Mouse (Mus musculus) CD8-positive naive resting alpha-beta T cell, adult 2 months (primary cell): ENCODE measurements around the gene Ccr4.

Experiments used
- DNase-seq, 2 experiments: peaks; one replicate each; pipeline ENCODE4 v3.0.0; 2022; ENCODE audit warnings: low read depth in 2 of 2, low spot score in 2 of 2

Ccr4 gene

DNA sequence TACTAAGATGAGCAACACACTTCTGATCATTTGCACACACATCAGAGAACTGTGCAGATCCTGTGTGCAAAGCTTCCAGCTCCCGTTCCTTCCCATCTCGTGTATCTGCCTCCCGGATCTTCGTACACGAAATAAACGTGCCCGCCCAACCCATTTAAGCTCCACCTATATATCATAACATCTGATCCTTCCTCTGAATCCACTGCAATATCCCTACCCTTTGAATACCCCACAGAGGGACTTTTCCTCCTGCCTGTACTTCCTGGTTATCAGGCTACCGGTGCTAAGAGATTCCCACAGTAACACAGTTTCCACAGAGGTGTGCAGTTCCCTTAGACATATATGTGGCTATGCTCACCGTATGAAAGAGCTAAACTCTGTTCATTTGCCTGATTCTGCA is at the start of gene Ccr4:
Gene Ccr4 (minus strand): TSS at position 101 of the 400 bp plus-strand sequence.
- DNase-seq: no peak

DNA sequence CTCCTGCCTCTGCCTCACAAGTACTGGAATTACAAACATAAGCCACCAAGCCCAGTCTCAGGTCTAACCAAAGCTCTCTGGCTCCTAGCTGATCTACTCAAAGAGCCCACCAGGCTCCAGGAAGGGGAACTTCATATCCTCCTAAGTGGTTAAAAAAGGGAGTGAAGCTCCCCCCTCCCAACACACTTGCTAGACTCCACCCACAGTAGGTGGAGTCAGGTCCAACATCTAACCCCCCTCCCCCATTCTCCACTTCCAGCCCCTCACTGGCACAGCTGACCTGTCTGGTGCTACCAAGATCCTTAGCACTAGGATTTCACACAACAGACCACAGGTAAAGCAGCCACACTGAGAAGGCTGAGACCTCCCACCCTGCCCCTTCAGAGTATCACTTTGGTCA is 49.1 kb upstream of the Ccr4 start:
- no peak for DNase-seq

DNA sequence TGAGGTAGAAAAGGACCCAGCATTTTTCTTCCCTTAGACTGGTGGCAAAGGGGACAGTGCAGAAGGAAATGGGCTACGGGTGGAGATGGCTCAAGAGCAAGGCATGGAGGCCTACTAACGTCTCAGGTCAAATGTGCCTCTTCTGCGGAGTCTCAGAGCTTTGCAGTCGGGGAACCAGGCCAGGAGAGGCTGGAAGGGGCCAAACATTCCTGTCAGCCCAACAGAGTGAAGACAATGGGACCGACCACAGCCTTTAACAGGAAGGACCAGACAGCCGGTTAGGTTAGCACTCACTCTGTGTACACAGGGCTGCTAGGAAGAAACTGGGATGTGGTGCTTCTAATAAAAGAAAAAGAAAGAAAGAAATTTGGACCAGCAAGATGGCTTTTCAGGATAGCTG is 45.3 kb upstream of the Ccr4 start:
- no peak for DNase-seq

DNA sequence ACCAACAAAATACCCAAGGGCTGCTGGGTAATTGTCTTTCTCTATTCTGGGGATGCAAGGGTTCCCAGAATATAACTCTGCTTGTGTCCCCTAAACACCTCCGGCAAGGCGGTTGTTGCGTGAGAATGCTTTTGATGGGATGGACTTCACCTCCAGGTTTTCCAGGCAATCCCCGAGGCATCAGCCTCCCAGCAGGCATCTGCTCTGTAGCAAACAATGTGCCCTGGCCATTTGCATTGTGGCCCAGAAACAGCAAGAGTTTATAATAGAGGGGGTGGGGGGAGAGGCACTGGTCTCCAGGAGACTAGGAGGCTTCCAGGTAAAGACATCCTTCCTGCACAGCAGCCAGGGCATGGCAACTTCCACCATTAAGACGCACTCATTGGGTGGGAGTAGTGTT is 44.4 kb upstream of the Ccr4 start:
- no peak for DNase-seq

DNA sequence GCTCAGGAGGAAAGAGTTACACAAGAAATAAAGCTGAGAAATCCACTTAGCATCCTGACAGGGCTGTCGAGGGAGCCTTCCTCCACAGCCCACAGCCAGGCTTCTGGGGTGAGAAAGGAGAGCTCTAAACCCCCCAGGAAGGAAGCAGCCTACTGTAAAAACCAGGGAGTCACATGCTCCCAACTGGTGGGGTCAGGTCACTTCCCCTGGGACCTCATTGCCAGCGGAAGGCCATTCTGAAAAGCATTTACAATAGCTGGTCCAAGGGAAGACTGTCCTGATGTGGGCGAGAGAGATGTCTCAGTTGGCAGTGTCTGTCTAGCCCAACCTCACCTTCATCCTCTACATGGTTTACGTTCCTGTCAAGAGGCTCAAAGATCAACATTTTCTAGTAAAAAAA is 43.8 kb upstream of the Ccr4 start:
- DNase-seq: no peak

DNA sequence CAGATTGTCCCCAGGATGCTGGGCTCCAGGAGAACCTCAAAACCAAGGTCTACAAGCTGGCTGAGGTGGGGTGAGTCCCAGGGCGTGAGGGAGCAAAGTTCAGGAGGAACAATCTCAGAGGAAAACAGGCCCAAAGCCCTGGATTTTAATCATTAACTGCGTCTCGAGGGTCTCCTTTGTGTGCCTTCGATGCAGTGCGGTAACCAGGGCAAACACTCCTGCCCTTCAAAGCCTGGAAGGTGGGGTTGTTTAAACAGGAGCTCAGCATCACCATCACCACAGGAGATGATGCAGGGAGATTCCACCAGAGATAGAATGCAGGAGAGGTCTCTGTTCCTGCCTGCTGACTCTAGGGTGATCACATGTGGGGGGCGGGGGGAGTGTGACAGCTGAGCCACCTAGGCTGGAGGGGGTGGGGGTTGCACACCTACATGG is 42.9 kb upstream of the Ccr4 start:
- no peak for DNase-seq

DNA sequence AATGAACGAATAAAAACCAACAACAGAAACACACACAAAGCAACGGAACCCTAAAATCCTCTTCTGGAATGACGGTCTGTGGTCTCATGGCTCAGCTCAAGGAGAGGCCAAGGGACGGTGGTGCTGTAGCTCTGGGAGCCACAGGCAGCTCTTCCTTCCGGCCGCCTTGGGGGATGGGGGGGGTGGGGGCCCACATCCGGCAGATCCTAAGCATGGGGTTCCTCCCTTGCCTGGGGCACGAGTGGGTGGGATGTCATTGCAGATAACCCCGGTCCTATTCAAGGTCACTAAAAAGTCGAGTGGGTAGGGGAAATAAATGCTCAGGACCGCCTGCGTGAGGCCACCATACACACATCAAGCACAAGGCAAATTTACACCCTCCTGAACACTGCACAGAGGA is 42.0 kb upstream of the Ccr4 start:
- no peak for DNase-seq

DNA sequence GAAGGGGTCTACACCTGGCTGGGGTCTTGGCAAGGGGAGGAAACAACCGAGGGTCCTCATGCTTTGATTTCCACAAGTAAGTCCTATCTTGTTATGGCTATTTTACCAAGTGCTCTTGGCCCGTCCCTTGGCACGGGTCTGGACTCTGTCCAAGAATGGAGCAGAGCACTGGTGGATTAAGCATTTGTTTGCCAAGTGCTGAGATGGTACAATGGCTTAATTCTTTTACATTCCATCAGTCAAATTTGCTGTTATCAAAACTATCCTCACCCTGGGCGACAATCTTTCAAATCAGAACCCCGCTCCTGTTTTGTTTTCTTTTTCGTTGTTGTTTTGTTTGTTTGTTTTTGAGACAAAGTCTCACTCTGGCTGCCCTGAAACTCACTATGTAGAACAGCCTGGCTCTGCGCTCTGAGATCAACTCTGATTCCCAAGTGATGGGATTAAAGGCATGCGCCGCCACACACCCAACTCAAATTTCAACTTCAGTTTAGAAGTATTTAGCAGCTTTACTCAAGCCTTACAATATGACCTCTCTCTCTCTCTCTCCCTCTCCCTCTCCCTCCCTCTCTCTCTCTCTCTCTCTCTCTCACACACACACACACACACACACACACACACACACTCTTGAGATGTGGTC is 40.2 kb upstream of the Ccr4 start:
- DNase-seq: no peak

DNA sequence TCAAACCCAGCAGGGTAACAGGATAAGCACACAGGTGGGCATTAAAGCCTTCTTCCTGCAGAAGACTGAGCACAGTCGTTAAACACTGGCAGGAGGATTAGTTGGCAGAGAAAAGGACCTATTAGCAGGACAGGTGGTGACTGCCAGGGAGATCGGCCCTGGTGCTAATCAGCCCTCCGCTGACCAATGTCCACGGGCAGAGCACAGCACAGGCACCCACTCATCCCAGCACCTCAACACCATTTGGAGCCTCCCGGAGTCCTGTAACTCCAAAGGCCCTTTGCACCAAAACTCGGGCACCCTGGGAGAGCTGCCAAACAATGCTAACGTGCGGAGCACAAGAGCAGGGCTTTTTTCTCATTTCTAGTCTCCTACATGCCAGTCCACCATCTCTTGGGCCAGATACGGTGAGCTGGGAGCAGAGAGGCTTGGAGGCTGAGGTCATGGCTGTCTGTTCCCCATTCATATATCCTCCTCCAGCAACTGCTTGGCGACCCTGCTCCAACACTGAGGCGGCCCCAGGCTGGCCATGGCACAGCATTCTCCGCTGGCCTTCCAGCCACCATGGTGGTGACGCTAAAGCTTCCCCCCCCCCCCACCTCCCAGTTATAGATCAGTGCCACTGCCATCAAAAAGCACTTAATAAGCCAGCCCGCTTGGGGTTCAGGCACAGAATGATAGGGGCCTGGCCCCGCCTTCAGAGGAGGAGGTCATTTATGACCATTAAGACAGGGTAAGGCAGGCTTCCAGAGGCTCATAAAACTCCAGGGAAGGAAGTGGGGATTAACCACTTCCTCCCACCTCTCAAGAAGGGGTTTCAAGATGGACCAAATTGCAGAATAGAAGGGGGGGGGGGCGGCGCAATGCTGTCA is 39.4 kb upstream of the Ccr4 start:
- no peak for DNase-seq

DNA sequence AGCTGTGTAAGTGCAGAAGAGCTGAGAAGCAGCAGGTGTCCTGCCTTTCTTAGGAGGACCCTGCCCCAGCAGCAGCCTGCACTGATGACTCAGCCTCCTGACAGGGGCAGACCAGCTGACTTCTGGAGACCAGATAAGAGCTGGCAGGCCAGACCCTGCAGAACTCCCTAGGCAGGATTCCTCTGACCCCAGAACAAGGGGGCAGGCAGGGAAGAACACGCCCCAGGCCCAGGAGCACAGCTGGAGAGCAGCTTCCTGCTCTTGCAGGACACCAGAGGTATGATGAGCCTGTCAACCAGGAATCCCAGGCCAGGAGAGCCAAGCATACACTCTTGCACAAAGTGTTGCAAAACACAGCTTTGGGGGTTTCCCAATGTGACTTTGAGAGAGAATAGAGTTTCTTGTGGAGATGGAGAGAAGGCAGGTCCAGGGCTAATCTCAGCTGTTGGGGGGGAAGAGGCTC is 36.6 kb upstream of the Ccr4 start:
- DNase-seq: no peak

DNA sequence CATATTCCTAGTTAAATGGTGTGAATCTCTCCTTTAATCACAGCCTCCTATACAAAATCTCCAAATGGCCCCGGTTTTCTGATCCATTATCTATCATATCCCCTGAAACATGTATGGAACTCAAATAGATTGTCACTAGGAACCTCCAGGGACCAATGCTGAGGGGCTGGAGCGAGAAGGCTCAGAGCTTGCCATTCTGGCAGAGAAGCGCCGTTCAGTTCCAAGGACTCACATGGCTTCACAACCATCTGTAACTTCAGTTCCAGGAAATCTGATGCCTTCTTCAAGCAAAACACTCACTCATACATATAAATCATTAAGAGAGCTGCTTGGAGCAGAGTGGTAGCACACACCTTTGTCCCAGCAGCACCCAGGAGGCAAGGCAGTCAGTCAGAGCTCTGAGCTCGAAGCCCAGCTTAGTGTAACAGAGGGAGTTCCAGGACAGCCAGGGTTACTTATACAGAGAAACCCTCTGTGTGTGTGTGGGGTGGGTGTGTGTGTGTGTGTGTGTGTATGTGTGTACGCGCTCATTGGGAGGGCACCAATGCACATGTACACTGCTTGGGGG is 34.4 kb upstream of the Ccr4 start:
- DNase-seq: no peak

DNA sequence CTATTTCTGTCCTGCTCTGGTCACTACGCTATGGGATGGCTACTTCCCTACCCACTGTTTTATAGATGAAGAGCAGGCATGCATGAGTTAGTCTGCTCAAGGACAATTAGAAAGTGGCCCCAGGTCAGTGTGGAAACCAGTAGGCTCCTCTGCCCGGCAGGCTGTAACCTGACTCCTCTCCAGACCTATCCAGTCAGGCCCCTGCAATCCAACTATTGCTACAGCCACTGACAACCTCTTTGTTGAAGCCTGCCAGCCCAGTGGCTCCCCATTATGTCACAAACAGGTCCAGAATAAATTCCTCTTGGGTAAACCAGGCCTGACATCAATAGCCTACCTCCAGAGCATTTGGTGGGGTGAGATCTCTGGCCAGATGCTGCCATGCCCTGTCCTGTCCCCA is 31.9 kb upstream of the Ccr4 start:
- DNase-seq: no peak

DNA sequence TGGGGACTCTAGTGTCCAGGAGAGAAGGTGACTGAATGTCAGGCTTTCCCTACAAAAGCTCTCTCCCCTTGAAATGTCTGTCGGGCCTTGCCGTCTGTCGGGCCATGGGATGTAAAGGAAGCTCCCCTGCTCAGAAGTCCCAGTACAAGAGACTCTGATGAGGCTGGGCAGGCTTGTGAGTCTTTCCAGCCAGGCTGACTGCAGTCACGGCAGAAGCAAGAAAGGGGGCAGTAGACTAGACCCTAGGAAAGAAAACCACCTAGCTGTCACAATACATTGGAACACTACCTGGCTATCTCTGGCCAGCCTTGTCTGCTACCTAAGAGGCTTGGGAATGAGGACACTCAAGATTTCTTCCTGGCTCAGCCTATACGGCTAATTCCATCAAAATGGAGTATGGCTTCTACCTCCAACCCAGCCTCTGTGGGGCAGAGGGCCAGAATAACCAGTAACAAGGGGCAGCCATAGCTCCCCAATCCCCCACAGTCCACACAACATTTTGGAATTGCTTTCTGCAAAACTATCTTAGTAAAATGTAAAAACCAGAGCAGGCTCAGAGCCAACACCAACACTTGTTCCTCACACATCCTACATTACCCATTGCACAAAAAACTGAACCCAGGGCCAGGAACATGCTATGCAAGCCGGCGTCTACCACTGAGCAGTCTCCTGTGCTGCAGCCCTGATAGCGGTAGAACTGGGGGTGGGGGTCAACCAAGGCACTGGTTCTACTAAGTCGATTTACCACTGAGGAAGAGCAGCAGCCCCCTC is 30.2 kb upstream of the Ccr4 start:
- DNase-seq: no peak

DNA sequence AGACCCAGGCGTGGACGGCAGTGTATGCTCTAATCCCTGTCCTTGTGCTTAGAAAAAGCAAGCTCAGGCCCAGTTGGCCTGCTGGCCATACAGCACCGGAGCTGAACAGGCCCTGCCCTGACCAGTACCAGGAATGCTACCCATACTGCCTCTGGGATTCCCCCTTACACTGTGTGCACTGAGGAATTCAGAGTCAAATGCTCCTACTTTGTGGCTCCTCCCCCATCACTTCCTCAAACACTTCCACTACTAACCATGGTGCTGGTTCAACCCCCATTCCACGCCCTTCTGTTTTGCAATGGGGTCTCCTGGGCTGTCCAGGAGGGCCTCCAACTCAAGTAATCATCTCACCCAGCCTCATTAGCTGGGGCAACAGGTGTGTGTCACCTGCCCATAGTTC is 29.1 kb upstream of the Ccr4 start:
- no peak for DNase-seq

DNA sequence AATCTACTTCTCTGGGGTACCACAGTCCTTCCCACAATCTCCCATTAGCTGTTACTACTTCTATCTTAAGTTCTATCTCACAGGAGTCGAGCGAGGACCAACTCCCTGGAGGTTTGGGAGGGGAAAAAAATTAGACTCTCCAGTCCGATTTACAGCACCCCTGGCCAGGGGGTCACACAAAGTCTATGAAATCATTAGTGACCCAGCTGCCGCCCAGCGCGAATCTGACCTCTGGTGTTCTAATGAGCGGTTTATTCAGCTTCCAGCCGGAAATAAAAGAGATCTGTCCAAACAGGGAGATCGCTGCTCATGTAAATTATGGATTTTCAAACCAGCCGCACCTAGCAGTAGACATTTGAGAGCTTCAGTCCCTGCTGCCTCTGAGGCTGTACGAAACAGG is 26.6 kb upstream of the Ccr4 start:
- DNase-seq: no peak

DNA sequence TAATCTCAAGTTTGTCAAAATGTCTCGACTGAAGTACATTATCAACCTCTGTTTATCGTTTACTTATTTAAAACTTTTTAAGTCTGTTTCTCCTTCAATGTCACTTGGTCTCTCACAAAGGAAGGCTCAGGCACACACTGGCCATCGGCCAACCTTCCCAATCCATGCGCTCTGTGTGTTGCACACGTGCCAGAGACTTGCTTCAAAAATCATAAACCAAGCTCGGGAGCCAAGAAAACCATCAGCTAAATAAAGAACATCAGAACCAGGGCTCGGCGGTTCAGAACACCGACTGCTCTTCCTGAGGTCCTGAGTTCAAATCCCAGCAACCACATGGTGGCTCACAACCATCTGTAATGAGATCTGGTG is 23.9 kb upstream of the Ccr4 start:
- DNase-seq: no peak

DNA sequence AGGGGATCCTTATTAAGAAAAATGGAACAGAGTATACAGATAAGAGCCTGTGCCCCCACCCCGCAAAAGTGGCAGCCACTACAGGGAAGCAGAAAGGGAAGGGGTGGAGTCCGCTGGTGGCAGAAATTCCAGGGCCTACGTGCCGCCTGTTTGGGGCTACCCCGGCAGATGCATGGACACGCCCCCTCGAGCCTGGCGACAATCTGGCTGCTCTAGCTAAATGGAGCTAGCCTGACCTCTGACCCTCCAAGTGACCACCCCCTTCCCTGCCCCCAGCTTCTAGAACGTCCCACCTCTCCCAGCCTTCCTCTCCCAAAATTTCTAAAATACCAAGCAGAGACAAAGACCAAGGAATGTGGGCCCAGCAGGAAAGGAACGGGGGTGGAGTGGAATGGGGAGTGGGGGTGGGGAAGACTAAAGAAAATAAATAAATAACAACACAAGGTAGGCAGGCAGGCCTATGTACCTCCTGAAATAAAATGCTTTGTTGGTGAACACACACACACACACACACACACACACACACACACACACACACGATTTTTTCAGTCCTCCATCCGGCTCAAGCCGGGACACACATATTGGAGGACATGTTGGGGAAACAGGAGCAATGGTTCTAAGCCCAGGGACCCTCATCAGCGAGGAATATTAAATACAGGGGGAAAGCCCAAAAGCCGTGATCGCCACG is 23.4 kb upstream of the Ccr4 start:
- DNase-seq: no peak

DNA sequence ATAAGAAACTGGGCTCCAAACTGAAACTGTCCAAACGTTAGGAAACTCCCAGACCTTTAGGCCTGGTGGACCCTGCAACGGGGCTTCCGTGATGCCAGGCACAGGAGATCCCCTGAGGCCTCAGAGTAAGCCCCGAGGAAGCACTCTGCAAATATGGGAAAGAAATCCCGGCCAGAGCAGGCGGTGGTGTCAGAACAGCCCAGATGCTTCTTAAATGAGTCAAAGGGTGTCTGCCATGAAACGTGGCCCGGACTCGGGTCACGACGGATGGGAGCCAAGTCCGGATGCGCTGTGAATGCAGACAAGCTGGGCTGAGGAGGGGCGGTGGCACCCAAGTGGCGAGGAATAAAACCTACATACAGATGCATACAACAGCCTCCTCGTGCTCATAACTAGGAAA is 22.4 kb upstream of the Ccr4 start:
- DNase-seq: peak; percentile 12 to 20

DNA sequence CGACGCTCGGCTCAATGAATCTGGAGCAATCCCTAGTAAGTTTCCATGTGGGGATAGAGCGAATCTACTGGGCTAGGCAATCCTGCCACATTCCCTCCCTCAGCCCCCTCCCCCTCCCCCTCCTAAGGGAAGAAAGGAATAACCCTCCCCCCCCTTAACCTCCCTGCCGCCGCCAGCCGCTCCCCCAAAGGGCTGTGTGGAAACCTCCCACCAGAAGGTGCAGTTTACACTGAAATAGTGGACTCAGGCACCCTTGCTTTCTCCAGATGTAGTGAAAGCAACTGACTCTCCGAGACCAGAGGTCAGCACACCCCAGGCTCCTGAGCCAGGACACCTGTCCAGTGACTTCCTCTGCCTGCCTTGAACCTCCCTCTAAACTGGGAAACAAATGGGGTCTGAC is 21.9 kb upstream of the Ccr4 start:
- DNase-seq: no peak

DNA sequence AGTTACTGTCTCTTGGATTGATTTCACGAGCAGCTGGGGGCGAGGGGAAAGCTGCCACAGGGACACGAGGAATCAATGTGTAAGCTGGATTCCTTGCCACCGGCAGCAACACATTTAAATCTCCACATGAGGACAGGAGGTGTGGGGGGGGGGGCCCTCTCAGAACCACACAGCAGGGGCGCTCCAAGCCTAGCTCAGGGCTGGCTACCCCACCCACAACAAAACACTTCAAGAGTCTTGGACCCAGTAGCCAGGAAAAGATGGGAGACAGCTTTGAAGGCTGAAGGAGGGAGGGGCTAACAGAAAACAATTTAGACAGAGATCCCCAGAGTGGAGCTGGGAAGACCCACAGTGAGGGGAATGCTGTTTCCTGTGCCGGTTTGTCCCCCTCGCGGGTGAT is 21.2 kb upstream of the Ccr4 start:
- DNase-seq: no peak

DNA sequence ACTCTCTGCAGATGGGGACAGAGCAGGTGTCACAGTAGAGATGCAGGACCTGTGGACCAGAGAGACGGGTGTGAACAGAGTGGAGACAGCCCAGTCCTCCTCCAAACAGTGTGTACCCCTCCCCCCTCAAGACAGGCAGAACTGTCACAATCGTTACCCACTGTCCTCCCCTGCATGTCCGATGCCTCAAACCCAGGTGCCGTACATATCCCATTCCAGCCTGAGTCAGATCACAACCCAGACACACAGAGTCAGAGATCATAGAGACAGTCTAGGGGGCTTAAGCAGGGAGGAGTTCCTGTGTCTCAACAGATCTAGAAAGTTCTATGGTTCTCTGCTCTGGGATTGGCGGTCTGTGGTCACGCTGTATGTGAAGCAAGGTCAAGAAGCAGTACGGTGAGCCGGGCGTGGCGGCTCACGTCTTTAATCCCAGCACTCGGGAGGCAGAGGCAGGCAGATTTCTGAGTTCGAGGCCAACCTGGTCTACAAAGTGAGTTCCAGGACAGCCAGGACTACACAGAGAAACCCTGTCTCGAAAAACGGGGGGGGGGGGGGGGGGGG is 20.4 kb upstream of the Ccr4 start:
- no peak for DNase-seq
